Mouse (Mus musculus): ENCODE measurements at regions not wholly inside any gene's neighbourhood (a gene's known extent, or its start where the extent isn't known, plus 50 kb on each side); places are given as distances from the start of the nearest gene placed in this dataset.

- no peak for DNase-seq (ENCODE audit: low spot score in 2 of 2)
Observed at GRCm38 (mm10) chr17:84129204-84129603, 58.5 kb downstream of the Zfp36l2 start.

DNA sequence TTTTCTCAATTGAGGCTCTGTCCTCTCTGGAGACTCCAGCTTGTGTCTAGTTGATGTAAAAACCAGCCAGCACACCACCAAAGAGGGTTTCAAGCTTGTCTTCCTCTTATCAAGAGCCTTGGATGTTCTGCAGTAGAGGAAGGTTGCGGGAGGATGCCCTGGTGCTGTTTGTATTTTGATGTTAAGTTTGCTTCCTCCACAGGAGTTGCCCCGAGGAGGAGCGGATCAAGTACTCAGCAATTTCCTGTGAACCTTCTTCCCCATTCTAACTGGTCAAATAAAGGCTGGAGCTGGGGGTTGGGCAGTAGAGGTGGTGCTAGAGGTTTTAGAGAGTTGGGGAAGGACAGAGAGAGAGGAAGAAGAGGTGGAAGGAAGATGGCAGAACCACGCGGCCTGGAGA lies 59.5 kb downstream of the Zfp36l2 start:
- no peak for DNase-seq (ENCODE audit: low spot score in 2 of 2)

GRCm38 (mm10) chr17:84126168-84126567 lies 61.6 kb downstream of the Zfp36l2 start:
- no peak for DNase-seq (ENCODE audit: low spot score in 2 of 2)

GRCm38 (mm10) chr17:84123161-84123560 lies 64.6 kb downstream of the Zfp36l2 start:
- no peak for DNase-seq (ENCODE audit: low spot score in 2 of 2)

GRCm38 (mm10) chr17:84122486-84123131 lies 65.1 kb downstream of the Zfp36l2 start:
- DNase-seq (ENCODE audit: low spot score in 2 of 2): no peak

- no peak for DNase-seq (ENCODE audit: low spot score in 2 of 2)
Observed at GRCm38 (mm10) chr17:84121291-84121690, 66.5 kb downstream of the Zfp36l2 start.

DNA sequence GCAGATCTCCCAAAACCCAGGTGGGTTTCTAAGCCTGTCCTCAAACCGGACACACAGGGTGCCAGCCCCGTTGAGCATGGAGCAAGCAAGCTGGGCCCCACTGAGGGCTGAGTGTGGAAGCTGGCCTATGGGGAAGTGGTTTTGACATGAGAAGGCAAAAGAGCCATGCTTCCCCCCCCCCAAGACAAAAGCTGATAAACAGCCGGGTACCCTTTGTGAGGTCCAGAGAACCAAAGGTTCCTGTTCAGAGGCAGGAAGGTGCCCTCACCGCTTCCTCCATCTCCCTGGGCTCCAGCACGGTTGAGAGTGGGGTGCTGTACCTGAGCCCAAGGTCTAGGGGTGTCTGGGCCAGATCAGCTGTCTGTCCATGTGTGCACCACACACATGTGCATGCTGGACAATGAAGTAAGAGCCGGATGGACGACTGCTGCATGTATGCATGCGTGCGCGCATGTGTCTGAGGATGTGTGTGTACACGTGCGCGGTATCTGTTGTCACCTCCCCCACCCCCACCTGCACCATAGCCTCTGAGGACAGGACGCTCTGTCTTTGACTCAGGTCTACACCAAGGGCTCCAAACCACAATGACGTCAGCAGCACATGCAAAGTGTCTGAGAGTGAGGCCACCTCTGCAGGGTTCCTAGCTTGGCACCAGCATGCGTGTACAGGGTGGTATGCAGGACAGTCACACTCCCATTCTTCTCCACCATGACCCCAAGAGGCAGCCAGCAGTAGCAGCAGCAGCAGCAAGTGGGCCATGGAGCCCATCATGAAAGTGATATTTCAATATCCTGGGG lies 68.3 kb downstream of the Zfp36l2 start:
- no peak for DNase-seq (ENCODE audit: low spot score in 2 of 2)

DNA sequence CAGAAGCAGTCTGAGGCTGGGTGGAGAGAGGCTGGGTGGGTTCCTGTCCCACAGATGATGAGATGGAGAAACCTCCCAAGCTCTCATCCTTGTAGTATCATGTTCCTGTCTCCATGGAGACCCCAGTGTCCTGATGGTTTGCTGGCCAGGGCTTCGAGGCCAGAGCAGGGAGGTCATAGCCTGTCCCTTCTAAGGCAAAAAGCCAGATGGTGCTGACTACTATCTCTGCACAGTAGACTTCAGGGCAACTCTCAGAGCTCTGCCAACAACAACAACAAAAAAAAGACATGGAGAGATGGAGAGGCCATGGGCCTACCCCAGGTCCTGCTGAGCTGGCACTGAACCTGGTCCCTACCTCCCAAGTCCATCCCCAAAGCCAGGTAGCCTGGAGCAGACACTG lies 69.0 kb downstream of the Zfp36l2 start:
- DNase-seq (ENCODE audit: low spot score in 2 of 2): no peak

DNA sequence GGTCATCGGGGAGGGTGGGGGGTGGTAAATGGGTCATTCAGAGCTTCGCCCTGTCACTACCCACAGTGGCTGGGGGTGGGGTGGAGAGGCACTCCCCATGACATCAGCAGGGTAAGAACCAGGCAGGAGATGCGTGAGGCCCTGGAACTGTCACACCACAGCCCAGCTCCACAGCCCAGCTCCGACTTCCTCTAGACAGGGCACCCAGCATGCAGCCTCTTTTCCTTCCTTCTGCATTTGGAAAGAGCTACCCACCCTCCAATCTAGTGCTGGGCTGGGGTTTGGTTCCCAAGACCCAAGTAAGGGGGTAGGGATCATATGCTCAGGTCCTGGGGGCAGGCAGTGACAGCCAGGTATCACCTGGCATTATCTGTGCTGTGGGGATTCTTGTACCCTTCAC lies 69.5 kb downstream of the Zfp36l2 start:
- DNase-seq (ENCODE audit: low spot score in 2 of 2): peak in 1 of 2 experiments; percentile 25

DNA sequence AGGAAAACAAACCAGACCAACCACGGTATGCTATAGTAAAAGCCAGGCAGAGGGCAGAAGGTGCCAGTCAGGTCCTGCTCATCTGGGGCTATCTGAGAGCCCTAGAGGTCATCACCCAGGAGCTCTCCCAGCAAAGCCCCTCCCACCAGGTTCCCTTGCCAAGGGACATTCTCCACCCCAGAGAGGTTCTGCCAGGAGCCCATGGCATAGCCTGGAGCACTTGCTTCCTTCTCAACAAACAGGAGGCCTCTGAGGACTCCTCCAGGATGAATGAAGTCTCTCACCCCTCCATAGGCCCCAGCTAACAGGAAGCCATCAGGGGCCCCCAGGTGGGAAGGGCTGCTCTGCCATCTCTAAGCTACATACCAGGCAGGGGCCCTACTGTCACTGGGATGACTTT lies 70.0 kb downstream of the Zfp36l2 start:
- DNase-seq (ENCODE audit: low spot score in 2 of 2): no peak

DNA sequence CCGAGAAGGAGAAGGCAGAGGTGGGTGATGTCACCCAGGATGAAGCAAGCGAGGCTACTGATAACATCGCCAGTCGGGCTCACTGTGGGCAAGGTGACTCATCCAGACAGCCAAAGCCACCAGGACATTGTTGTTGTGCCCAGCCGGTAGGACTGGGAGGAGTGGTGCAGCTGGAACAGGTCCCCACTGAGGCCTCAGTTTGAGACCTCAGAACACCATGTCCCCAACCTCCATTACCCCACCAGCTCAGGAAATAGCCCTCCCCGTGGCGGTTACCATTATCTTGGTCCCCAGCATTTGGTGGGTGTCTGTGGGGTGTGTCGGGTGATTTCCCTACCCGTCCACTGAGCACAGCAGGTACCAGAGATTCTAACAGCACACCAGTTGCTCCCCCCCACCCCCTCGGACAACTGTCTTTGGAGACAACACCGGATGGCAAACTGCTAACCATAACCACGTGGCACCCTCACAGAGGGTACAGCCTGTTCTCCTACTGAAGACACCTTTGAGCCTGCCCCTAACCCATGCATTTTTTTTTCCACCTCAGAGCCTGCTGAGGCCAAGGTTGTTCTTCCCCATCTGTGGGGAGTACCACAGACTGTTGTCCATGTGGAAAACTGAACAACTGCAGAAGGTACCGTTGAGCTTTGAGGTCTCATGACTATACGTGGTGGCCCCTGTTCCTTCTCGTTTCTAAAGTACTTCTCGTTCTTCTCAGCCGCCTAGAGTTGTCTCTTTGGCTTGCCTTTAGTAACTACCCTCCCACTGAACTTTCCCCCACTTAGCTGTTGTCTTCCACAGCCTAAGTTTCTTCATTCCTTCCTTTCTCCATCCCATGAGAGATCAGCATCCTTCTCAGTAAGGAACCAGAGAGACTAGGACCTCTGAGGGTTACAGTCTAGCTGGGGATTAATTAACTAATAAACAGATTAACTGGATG lies 71.1 kb downstream of the Zfp36l2 start:
- DNase-seq (ENCODE audit: low spot score in 2 of 2): no peak

GRCm38 (mm10) chr17:84115957-84116339 lies 71.8 kb downstream of the Zfp36l2 start:
- no peak for DNase-seq (ENCODE audit: low spot score in 2 of 2)

DNA sequence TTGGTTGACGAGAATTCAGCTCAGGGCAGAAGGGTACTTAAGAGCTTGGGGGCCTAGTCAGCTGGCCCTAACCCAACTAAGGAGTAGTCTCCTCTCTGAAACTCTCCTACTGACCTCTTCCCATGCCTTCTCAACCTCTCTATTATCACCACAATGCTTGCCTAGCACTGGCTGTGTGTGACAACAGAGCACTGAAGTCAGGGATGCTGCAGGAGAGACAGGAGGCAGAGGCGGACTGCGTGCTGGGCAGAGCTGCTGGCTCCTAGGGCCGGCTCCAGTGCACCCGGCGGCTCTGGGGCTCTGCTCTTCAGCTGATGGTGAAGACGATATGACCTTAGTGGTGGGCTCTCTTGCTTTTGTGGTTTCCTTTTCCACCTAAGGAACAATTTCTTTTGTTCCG lies 72.6 kb downstream of the Zfp36l2 start:
- DNase-seq (ENCODE audit: low spot score in 2 of 2): no peak

DNA sequence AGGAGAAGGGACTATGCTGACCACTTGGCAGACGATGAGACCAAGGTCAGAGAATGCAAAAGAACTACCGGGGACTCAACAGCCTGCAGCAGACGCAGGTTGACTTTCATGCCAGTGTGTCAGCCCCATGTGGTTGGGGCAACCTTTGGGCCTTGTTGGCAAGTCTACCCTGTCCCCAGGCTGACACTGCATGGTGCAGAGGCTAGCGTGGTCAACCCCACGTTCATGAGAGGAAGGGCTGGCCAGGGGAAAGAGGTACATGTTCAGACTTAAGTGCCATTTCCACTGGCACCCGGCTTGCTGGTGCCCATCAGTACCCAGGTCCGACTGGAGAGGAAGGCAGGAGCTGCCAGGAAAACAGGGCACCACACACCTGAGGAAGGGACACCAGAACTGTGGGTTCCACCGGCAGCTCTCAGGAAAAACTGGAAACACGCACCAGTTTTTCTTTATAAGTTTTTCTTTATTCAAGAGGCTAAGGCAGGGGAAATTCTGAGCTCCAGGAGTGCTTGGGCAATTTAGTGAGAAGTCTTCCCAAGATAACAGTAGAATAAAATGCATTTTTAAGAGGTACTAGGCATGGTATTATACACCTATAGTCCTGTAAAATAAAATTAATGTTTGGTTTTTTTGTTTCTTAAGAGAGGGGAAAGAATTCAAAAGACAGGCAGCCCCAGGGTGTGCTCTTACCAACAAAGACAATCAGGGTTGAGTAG lies 73.3 kb downstream of the Zfp36l2 start:
- no peak for DNase-seq (ENCODE audit: low spot score in 2 of 2)

DNA sequence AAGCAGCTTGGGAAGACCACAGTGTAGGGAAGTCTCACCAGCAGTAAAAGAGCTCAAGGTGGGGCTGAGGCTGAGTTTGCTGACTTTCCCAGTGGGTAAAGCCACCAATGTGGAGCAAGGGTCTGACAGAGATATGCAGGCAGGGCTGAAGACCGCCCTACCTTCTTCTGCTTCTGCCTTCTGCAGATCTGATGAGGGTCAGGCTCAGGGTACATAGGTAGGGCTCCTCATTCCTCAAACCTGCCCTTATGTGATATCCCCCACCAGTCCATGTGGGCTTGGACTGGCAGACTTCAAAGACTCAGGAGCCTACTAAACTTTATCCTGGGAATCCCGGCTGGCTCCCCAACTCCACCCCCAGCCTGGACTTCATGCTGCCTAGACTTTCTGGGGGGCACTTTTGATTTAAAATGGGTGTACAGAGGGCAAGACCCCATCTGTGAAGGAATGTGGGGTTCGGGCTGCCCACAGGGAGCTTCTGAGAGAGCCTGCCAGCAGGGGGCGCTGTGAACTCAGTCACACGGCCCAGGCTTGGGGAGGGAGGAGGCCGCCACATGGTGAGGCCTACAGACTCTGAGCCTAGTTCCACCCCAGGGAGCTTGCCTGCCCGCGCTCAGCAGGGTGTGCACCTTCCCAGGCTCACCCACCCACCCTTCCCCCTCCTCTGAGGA lies 74.0 kb downstream of the Zfp36l2 start:
- peak; percentile 65 to 71 for DNase-seq (ENCODE audit: low spot score in 2 of 2)

GRCm38 (mm10) chr17:84112411-84113031 lies 75.2 kb downstream of the Zfp36l2 start:
- DNase-seq (ENCODE audit: low spot score in 2 of 2): no peak

DNA sequence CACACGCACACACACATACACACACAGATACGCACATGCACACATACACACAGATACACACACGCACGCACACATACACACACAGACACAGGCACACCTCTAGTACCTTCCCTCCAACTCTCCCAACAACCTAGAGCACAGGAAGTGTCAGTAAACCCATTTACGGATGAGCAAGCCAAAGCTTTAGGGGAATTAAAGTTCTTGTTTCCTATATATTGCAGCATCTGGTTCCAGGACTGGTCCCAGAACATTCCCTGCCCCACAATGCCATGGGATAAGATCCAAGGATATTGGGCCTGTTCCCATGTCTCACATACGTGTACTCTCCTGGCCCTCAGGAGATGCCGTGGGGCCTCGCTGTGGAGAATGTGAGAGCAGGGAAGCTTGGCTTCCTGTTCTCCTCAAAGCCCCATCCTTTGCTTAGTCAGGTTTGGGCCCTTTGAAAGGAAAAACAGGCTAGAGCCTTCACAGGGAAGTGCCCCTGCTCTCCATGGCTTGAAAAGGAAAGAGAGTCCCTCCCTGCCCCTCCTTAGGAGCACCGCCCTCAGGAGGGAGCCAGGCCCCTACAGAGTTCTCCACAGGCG lies 75.9 kb downstream of the Zfp36l2 start:
- DNase-seq (ENCODE audit: low spot score in 2 of 2): no peak

- no peak for DNase-seq (ENCODE audit: low spot score in 2 of 2)
Observed at GRCm38 (mm10) chr17:84110945-84111344, 76.8 kb downstream of the Zfp36l2 start.

DNA sequence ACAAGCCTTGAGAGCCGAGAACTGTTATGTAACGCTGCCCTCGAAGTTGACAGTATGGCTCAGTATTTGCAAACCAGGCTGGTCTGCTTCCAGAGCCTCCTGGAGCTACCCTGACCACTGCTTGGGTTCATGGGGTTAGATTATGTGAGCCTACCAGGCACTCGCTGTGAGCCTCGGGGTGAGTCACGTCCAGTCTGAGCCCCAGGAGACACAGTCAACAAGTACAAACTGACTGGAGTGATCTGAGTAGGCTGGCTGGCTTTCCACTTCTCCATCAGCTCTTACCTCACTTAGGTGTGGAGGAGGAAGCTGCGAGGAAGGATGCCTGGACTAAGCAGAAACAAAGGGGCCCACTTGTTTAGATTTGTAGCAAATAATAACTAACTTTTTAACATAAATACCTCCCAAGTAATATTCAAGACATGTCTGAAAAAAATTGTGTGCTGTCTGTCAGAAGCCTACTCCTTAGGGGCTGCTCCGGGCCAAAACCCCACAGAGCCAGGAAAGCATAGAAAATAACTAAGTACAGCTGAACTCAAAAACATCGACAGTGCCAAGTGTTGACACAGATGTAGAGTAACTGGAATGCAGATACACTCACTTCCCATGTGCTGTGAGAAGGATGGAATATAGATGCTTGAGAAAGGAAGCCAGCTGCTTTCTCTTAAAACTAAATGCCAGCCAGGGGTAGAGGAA lies 77.6 kb downstream of the Zfp36l2 start:
- DNase-seq (ENCODE audit: low spot score in 2 of 2): no peak
